Mouse (Mus musculus): Measurements from ENCODE around the gene 4932438H23Rik.

Gene 4932438H23Rik

GRCm38 (mm10) chr16:91004915-91005538, 89.9 kb downstream of the 4932438H23Rik start:
- DNase-seq = no peak

Data from thymus, postnatal 25 days (tissue).